Mouse (Mus musculus): Measurements from ENCODE around the gene Cept1.

- peak; percentile 41; the same call in 1 of the 2 replicates for TF ChIP-seq EP300 (IDR thresholded peaks at IDR 0.05; ENCODE audit: low read depth)
- no peak for TF ChIP-seq CTCF (IDR thresholded peaks at IDR 0.05; ENCODE audit: low read depth)
Observed at GRCm38 (mm10) chr3:106547924-106548539, 430 bp upstream of the Cept1 start.

Data from liver, postnatal 0 days (tissue).